Mouse (Mus musculus) adrenal gland, postnatal 36 days (tissue): Measurements from ENCODE around the gene Nepn. TPM values are rescaled to one million over a fixed set of nuclear protein-coding genes. Genes with fewer than 3 reads are reported as not detected.
A peak's percentile ranks its signal among the peaks of the same experiment; 100 is the strongest.
"Not testable (repeated sequence)": the region's sequence is repeated elsewhere in the genome, so short reads cannot be mapped to it uniquely, and the experiment has no call there.

ENCODE experiments used
- DNase-seq, 2 experiments: peaks; one replicate each; pipeline ENCODE4 v3.0.0; 2021; ENCODE audit warnings: mixed read lengths in 1 of 2
- long read RNA-seq, 2 experiments: library from polyadenylated mRNA; stranded (forward); transcript quantifications; one replicate each; pipeline ENCODE4 v2.0.0; 2021; ENCODE audit warnings: borderline sequencing depth in 2 of 2
- total RNA-seq, 2 experiments: library from RNA; stranded (reverse); gene quantifications; 2 replicates each; pipeline ENCODE4 v1.2.3; 2021

Gene Nepn
- total RNA-seq = under 1 TPM; 0.13 to 0.26 TPM
- long read RNA-seq, experiment 1 = 0 reads
- long read RNA-seq, experiment 2 = 0 reads

DNA sequence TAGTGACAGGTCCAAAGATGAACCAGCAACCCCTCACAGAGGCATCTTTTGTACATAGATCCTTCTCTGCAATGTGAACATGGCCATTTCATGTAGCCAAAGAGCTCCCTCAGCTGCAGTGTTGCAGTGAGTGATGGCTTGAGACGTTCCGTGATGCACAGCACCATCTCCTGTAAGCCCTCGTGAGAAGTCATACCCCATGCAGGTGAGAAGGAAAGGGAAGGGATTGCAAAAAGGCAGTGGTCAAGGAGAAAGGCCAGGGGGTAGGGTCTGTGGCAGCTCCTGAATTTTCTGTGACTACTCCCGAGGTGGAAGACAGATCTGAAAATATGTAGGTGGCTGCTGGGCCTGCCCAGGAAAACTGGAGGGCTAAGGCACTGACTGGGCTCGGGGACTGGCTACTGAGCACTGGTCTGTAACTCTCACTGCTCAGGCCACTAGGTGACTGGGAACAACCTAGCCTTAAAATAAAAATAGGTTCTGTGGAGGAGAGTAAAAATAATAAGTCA is at the start of gene Nepn:
Gene Nepn, plus strand, starts transcription at position 51 of the 509 bp plus-strand sequence.
- DNase-seq = no peak

GRCm38 (mm10) chr10:52343324-52343723 is 45.4 kb upstream of the Nepn start:
- not testable (repeated sequence) for DNase-seq

GRCm38 (mm10) chr10:52353184-52353583 is 35.6 kb upstream of the Nepn start:
- DNase-seq = no peak

DNA sequence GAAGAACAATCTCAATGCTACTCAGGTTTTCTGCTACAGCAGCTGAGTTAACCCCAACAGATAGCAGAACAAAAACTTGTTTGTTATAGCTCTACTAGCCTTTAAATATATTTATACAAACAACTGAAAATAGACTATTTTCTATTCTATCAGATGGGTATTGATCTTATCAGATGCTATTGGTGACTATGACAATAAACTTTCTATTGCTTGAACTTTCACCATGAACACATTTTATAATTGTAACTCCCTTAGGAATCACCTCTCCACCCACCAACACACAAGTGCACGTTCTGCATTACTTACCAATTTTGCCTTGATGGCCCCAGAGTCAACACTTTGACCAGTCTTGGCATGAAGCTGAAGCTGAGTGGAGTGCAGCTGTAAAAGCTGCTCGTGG is 30.3 kb upstream of the Nepn start, which contains the start of gene Gm26741:
Gene Gm26741, plus strand, starts transcription at position 301 of the 400 bp plus-strand sequence.
- DNase-seq = no peak

DNA sequence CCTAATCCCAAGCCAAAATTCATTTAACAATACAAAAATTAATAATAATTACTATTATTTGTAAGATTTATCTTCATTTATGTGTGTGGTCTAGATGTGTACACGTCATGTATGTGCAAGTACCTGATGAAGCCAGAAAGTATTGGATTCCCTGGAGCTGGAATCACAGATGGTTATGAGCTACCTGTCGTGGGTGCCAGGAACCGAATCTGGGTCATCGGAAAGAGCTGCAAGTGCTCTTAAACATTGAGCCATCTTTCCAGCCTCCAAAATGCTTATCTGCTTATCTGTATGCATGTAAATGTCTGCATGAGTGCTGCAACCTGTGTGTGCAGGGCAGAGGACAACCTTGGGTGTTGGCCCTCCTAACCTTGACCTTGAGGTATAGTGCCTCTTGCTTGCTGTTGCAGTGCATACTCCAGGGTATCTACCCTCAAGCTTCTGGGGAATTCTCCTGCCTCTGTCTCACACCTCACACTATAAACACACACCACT is 28.5 kb upstream of the Nepn start:
- no peak for DNase-seq

GRCm38 (mm10) chr10:52360862-52361609 is 27.7 kb upstream of the Nepn start:
- DNase-seq = peak; percentile 19 to 36

- no peak for DNase-seq
Measured at GRCm38 (mm10) chr10:52368376-52368775, 20.4 kb upstream of the Nepn start.

DNA sequence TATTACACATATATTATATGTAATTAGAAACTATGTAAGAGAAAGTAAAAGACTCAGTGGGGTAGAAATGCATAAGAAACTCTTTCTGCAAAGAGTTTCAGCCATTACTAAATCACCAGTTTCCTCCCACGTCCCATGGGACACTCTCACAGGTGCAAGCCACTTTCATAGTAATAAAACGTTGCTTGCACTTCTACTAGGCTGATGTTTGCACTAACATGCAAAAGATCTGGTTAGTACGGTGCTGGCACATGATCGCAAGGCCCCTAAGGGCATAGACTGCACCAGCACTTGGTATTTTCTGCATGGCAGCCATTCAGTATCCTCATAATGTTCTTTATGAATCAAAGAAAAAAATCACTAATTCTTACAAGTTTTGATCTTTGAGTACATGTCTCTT is 14.9 kb upstream of the Nepn start:
- no peak for DNase-seq

GRCm38 (mm10) chr10:52374651-52375050 is 14.1 kb upstream of the Nepn start:
- no peak for DNase-seq

DNA sequence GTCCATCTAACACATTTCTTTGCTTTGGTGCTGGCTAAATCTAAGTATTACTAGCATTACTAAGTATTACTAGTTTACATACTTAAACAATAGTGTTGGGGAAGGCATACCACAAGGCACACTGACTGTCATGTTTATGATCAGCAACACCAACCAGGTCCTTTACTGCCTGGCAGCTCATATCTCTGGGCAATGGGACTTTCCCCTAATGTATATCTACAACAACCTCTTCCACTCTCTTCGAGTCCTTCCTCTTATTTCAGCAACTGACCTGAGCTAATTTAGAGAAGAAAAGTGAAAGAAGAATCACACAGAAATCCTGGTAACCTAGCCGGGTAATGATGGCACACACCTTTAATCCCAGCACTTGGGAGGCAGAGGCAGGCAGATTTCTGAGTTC is 12.3 kb upstream of the Nepn start:
- no peak for DNase-seq

DNA sequence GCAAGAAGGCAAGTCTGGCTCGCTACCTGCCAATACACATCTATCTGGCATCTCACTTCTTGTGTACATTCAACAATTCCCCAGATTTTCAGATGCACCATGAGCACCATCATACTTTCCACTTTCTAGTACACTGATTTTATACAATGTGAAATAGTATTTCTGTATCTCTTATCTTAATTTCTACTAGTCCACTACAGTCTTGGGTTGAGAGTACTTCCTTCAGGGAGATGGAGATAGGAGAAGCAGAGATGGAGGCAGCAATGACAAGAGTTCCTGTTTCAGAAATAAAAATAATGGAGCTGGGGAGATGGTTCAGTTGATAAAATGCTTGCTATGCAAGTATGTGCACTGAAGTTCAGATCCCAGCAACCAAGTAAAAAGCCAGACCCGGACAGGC is 11.0 kb upstream of the Nepn start:
- DNase-seq = no peak

GRCm38 (mm10) chr10:52381321-52381801 is 7.4 kb upstream of the Nepn start:
- DNase-seq = no peak

- peak; percentile 97 to 99 for DNase-seq
Measured at GRCm38 (mm10) chr10:52381845-52382591, 6.8 kb upstream of the Nepn start, which contains the start of gene Gopc. Gene Gopc, minus strand, starts transcription at chr10:52382124.

- DNase-seq = no peak
Measured at GRCm38 (mm10) chr10:52383022-52383421, 5.8 kb upstream of the Nepn start.

GRCm38 (mm10) chr10:52383522-52383921 is 5.2 kb upstream of the Nepn start:
- DNase-seq = no peak

DNA sequence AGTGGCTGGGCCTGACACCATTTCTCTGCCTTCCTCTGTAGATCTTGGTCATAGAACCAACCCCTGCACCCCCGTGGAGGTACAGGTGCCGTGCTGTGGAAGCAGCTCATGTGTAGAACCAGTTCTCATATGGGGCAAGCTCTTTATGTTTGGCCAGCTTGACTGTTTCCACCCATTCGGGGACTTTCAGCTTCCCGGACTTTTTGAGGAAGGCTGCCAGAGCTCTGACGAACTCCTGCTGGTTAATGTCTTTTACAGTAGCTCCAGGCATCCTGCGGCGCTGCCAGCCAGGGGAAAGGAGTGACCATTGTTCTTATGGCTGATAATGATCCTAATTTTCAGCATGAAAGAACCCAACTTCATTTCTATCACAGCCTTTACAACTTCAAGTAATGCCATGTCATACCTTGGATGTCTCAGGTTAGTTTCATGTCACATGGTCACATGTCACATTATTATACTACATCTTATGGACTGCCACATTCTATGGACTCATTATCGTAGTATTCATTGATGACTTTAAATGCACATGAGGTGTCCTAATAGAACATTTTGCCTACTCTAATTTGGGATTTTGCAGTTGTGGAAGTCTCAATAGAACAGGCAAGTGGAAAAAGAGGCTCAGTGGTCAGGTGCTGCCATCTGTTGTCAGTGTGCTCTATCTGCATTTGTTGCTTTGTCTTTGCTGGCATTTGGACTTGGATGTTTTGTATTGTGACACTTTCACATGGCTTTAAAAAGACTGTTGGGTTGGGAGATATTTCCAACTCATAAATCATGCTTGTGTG is 3.8 kb upstream of the Nepn start:
- peak; percentile 56 to 68 for DNase-seq

GRCm38 (mm10) chr10:52387192-52387591 is 1.6 kb upstream of the Nepn start:
- no peak for DNase-seq

- DNase-seq = no peak
Measured at GRCm38 (mm10) chr10:52389438-52389837, 666 bp downstream of the Nepn start.

- no peak for DNase-seq
Measured at GRCm38 (mm10) chr10:52391208-52391607, 2.4 kb downstream of the Nepn start.

- no peak for DNase-seq
Measured at GRCm38 (mm10) chr10:52396647-52397046, 7.9 kb downstream of the Nepn start.

DNA sequence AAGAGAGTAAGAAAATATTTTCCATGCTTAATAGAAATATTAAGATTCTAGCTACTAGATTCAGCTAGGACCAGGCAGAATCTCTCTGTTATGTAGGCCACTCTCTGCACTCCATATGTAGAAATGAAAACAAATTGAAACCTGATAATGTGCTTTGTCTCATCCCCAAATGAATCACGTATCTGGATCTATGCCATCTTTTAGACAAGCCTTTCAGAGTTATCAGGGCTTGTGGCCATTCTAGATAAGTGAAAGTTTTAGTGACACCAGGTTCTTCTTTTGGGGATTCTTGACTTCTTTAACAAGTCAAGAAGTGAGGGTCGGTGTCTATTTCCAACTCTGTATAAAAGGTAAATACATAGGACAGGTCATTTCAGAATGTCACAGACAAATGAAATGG is 9.9 kb downstream of the Nepn start:
- no peak for DNase-seq

GRCm38 (mm10) chr10:52399722-52400121 is 10.9 kb downstream of the Nepn start:
- DNase-seq = no peak
